Mouse (Mus musculus) granulocyte monocyte progenitor cell, adult 5-6 weeks (primary cell): ENCODE results near the gene Slc7a5. TPM values are rescaled to one million over a fixed set of nuclear protein-coding genes. Genes with fewer than 3 reads are reported as not detected.

ENCODE experiments used
- ATAC-seq: replicated peaks from 2 replicates; pipeline ENCODE4 v1.8.0; 2016; ENCODE audit warnings: mild to moderate bottlenecking, moderate TSS enrichment, inconsistent platforms; ENCODE audit not compliant: poor library complexity, severe bottlenecking
- total RNA-seq, 2 experiments: library from RNA; stranded (forward) in 1 of 2; stranded (reverse) in 1 of 2; fragments of 200-712, 200-1000 nt in 1 of 2; fragments of >200 nt in 1 of 2; fragmentation: Nextera tagmentation in 1 of 2; gene quantifications; 2 replicates each; pipeline ENCODE4 v1.2.3; 2014 to 2017

The Slc7a5 gene
- total RNA-seq, 2 experiments from 2014 or later, result 22.8 to 63.6 TPM

GRCm38 (mm10) chr8:121938732-121939131 lies 31.2 kb upstream of the Slc7a5 start:
- ATAC-seq, result no peak

GRCm38 (mm10) chr8:121936391-121936790 lies 28.9 kb upstream of the Slc7a5 start:
- ATAC-seq, result no peak

- peak; percentile 57 for ATAC-seq
Observed at GRCm38 (mm10) chr8:121935341-121936294, 28.1 kb upstream of the Slc7a5 start.

GRCm38 (mm10) chr8:121934923-121935322 lies 27.4 kb upstream of the Slc7a5 start:
- ATAC-seq, result no peak

GRCm38 (mm10) chr8:121934506-121934905 lies 27.0 kb upstream of the Slc7a5 start:
- ATAC-seq, result peak; percentile 62

GRCm38 (mm10) chr8:121932668-121933520 lies 25.4 kb upstream of the Slc7a5 start:
- ATAC-seq, result no peak

GRCm38 (mm10) chr8:121932026-121932667 lies 24.7 kb upstream of the Slc7a5 start:
- ATAC-seq, result no peak

- ATAC-seq, result no peak
Observed at GRCm38 (mm10) chr8:121931571-121931970, 24.1 kb upstream of the Slc7a5 start.

- ATAC-seq, result peak; percentile 70
Observed at GRCm38 (mm10) chr8:121930047-121930446, 22.6 kb upstream of the Slc7a5 start.

- ATAC-seq, result peak; percentile 83
Observed at GRCm38 (mm10) chr8:121927316-121927715, 19.8 kb upstream of the Slc7a5 start.

- ATAC-seq, result no peak
Observed at GRCm38 (mm10) chr8:121926266-121926665, 18.8 kb upstream of the Slc7a5 start.

GRCm38 (mm10) chr8:121925624-121926023 lies 18.1 kb upstream of the Slc7a5 start:
- peak; percentile 50 for ATAC-seq

GRCm38 (mm10) chr8:121924681-121925080 lies 17.2 kb upstream of the Slc7a5 start:
- no peak for ATAC-seq

- no peak for ATAC-seq
Observed at GRCm38 (mm10) chr8:121922101-121922500, 14.6 kb upstream of the Slc7a5 start.

- no peak for ATAC-seq
Observed at GRCm38 (mm10) chr8:121921582-121921981, 14.1 kb upstream of the Slc7a5 start.

- peak; percentile 92 for ATAC-seq
Observed at GRCm38 (mm10) chr8:121919731-121920130, 12.2 kb upstream of the Slc7a5 start.

- ATAC-seq, result no peak
Observed at GRCm38 (mm10) chr8:121919158-121919557, 11.7 kb upstream of the Slc7a5 start.

- ATAC-seq, result no peak
Observed at GRCm38 (mm10) chr8:121913378-121913777, 5.9 kb upstream of the Slc7a5 start.

- ATAC-seq, result no peak
Observed at GRCm38 (mm10) chr8:121912831-121913230, 5.3 kb upstream of the Slc7a5 start.

- no peak for ATAC-seq
Observed at GRCm38 (mm10) chr8:121911987-121912386, 4.5 kb upstream of the Slc7a5 start.
